Mouse (Mus musculus) liver, embryonic 14.5 days (tissue): ENCODE measurements around the gene Herc1.

Source experiments
- CTCF ChIP-seq: IDR thresholded peaks from 2 replicates; pipeline ENCODE4 v1.5.1; 2016; ENCODE audit warnings: antibody characterized with exemption, low read depth, control low read depth
- EP300 ChIP-seq: IDR thresholded peaks from 2 replicates; pipeline ENCODE4 v1.6.1; 2016; ENCODE audit warnings: antibody characterized with exemption, low read depth

- peak; percentile 43 for TF ChIP-seq CTCF
- no peak for TF ChIP-seq EP300
These were observed 23.2 kb downstream of the Herc1 start for GRCm38 (mm10) chr9:66373432-66373831.
